ENCODE assay signal across 7 mouse cellular contexts in genomic region chr16:94227328-94228018, GRCm38 (mm10).
A peak's percentile ranks its signal among the peaks of the same experiment; 100 is the strongest.
DNase-seq lines count a peak whose midpoint lies in the region; ATAC-seq and TF ChIP-seq lines count a peak whose summit lies in the region.

No protein-coding gene starts in this region.

- no peak overlapping the region; the same call in 1 of the 2 replicates for H3K4me2 ChIP-seq in limb, embryonic 14.5 days (replicated peaks; ENCODE audit: low read depth, low read length, severe bottlenecking)

- ATAC-seq in limb, embryonic 14.5 days (ENCODE audit: low FRiP score, low read depth): peak; percentile 82

- peaks cover 19% of the 10 kb centered on the region for H3K4me1 ChIP-seq in limb, embryonic 14.5 days (ENCODE audit: control insufficient read depth, insufficient read depth, low read length)

- no peak for TF ChIP-seq POLR2A in brain, embryonic 14.5 days (IDR thresholded peaks at IDR 0.05; ENCODE audit: borderline replicate concordance, extremely low read depth, insufficient read depth, insufficient read length, poor library complexity, severe bottlenecking)
- no peak for TF ChIP-seq POLR2A in limb, embryonic 14.5 days (IDR thresholded peaks at IDR 0.05; ENCODE audit: borderline replicate concordance, extremely low read depth, insufficient read depth, insufficient read length)

- no peaks in the 10 kb centered on the region for H3K36me3 ChIP-seq in limb, embryonic 14.5 days (ENCODE audit: control insufficient read depth, insufficient read depth, low read length)

- H3K27me3 ChIP-seq in limb, embryonic 14.5 days (ENCODE audit: control insufficient read depth, insufficient read depth, low read length): peaks cover 9% of the 10 kb centered on the region; the same call in 1 of the 2 replicates

- H3K9ac ChIP-seq in limb, embryonic 14.5 days (ENCODE audit: low read depth, low read length, severe bottlenecking): no peak overlapping the region

- no peak for TF ChIP-seq CTCF in brain, embryonic 14.5 days (IDR thresholded peaks at IDR 0.05; ENCODE audit: borderline replicate concordance, extremely low read depth, insufficient read depth, insufficient read length)

- WGBS in limb, embryonic 14.5 days: 16% methylated on average over 18 of the region's 18 CpGs

- H3K4me3 ChIP-seq in limb, embryonic 14.5 days (replicated peaks; ENCODE audit: low read length): no peak overlapping the region

- DNase-seq in brain, embryonic 14.5 days (ENCODE audit: low read depth): peak; percentile 97
- DNase-seq in cerebellum, postnatal 14 days: peak; percentile 82 to 88
- DNase-seq in frontal cortex, postnatal 14 days (ENCODE audit: low spot score in 2 of 2): peak; percentile 21 to 28
- DNase-seq in kidney, adult 11 months: peak; percentile 93
- peak; percentile 81 for DNase-seq in limb, embryonic 14.5 days (ENCODE audit: low spot score)
- DNase-seq in testis, postnatal 10 days (ENCODE audit: low spot score): peak; percentile 38
- DNase-seq in liver: no peak

- no peak overlapping the region for H3K27ac ChIP-seq in limb, embryonic 14.5 days (replicated peaks; ENCODE audit: low read depth, low read length)

- no peaks in the 10 kb centered on the region for H3K9me3 ChIP-seq in limb, embryonic 14.5 days (ENCODE audit: control insufficient read depth, low read length)
